Mouse (Mus musculus) left cerebral cortex, adult 2 months (tissue): ENCODE measurements around the gene Gm42417. TPM values are rescaled to one million over a fixed set of nuclear protein-coding genes. Genes with fewer than 3 reads are reported as not detected.

Source experiments
- DNase-seq, 2 experiments: peaks; one replicate each; pipeline ENCODE4 v3.0.0; 2021 to 2022; ENCODE audit warnings: low spot score in 2 of 2, mixed read lengths in 1 of 2; ENCODE audit errors: extremely low spot score in 1 of 2
- H3K27ac ChIP-seq: fragments of 200-600 bp; 2 replicates; pipeline ENCODE4 v1.8.1; 2022
- H3K4me3 ChIP-seq: fragments of 200-600 bp; 2 replicates; pipeline ENCODE4 v1.8.1; 2022
- CTCF ChIP-seq: fragments of 200-600 bp; IDR thresholded peaks from 2 replicates; pipeline ENCODE4 v1.8.1; 2022; ENCODE audit warnings: antibody characterized with exemption, mild to moderate bottlenecking, moderate library complexity
- intact Hi-C: fragments of 180-260 bp; cut with DNase I; formaldehyde crosslinking; loops from one replicate; pipeline ENCODE4 v1.15.1; 2025
- total RNA-seq, 2 experiments: library from RNA; stranded (reverse); gene quantifications; 2 replicates each; pipeline ENCODE4 v1.2.3; 2021

The Gm42417 gene
- total RNA-seq, 2 experiments from 2014 or later = not detected

DNA sequence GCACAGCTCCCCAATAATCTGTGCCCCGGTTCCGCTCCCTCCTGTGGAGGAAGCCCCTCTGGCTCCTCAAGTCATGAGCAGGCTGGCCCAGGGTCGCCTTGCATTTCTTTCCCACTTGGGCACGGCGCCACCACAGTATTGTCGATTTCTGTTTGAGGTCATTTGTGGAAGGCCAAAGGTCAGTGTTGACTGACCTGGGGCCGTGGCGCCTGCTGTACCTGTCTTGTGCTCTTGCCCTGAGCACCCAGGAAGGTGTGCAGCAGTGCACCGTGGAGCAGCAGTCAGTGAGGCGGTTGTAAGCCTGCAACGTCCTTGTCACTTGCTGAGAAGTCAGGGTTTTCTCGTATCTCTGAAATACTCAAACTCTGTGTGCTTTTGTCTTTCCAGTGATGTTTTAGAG, 13.5 kb downstream of the Gm42417 start:
- intact Hi-C loops = no loop called here
- H3K4me3 ChIP-seq = no peak overlapping the region
- no peak overlapping the region for H3K27ac ChIP-seq
- no peak for DNase-seq
- no peak for TF ChIP-seq CTCF

DNA sequence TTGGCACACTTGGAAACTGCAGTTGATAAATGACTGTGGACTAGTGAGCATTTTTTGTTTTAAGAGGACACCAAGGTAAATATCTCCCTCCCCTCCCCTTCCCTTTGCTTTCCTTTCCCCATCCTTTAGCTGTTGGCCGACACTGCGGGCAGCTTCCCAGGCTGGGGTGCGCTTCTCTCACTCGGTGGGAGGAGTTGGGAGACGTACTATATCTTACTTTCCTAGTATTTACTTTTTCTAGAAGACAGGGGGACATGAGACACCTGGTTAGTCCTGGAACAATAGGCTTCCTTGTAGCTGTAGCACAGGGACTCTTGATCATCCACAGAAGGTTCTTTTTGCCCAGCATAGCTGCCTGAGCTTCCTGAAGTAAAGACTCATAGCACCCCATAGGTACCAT, 15.2 kb downstream of the Gm42417 start:
- H3K27ac ChIP-seq = no peak overlapping the region
- intact Hi-C loops = no loop called here
- no peak for TF ChIP-seq CTCF

DNA sequence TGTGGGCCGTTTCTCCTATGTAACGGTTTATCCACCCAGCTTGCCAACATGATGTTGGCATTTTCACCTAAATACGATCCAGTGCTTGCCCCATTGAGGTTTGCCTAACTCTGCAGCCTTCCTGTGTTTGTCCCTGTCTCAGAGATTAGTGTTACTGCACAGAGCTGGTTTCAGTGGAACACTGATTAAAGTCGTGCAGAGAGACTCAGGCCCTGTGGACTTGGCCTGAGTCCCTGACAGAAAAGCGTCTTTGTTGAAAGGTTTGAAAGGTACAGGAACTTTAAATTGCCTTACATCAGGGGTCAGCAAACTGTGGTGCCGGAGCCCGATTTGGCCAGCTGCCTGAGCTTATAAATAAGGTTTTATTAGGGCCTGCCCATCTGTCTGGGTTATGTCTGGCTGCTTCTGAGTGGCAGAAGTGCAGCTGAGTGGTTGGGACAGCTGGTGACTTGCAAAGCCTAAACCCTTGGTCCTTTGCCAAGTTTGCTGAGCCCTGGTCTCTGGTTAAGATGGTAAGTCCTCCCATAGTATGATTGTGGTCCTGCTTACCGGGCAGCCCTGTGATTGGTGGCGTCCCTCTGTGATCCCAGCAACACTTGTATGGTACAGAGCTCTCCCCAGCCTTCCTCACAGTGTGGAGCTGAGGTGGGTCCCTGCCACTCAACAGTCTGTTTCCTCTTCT, 15.8 kb downstream of the Gm42417 start:
- no peak for TF ChIP-seq CTCF
- intact Hi-C loops = no loop called here
- Histone ChIP-seq H3K27ac (no peak overlapping the region), H3K4me3 (no peak overlapping the region)
- DNase-seq = no peak

More for the DNA sequence above, 15.2 kb downstream of the Gm42417 start:
- no peak for DNase-seq
- no peak overlapping the region for H3K4me3 ChIP-seq

DNA sequence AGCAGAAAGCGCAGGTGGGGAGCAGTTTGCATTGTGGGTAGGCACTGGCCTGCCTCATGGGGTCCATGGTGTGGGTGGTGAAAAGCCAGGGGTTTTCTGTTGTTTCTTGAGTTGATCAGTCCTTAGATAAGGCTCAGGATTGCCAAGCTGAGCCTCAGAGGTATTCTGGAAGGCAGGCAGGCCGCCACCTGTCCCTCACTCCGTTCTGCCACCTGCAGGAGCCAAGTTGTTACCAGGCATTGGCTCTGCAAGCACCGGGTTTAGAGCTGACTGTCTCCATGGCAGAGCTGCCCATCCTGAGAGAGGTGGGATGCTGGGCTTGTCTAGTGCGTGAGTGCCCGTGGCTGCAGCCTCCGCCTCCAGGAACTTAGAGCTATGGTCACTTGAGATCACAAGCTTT, 17.0 kb downstream of the Gm42417 start:
- Histone ChIP-seq H3K27ac (no peak overlapping the region), H3K4me3 (no peak overlapping the region)
- intact Hi-C loops = no loop called here
- no peak for TF ChIP-seq CTCF
- DNase-seq = no peak

DNA sequence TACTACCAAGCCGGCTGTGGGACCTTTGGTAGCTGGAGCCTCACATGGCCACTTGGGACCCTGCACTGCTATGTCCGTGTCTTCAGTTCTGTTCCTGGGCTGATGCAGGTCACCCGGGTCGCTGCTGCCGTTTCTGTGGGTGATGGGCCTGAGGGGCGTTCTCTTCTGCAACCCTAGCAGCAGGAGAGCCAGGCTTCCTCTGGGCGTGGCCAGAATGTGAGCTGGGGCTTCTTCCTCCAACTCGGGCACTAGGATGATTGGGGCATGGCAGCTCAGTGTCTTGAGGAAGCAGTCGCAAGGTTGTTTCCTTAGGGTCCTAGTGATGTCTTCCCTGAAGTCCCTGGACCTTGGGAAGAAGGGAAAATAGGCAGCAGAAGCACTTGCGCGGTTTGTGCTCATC, 19.6 kb downstream of the Gm42417 start:
- no peak for DNase-seq
- TF ChIP-seq CTCF = no peak
- intact Hi-C loops = no loop called here
- no peak overlapping the region for H3K27ac ChIP-seq
- H3K4me3 ChIP-seq = no peak overlapping the region

DNA sequence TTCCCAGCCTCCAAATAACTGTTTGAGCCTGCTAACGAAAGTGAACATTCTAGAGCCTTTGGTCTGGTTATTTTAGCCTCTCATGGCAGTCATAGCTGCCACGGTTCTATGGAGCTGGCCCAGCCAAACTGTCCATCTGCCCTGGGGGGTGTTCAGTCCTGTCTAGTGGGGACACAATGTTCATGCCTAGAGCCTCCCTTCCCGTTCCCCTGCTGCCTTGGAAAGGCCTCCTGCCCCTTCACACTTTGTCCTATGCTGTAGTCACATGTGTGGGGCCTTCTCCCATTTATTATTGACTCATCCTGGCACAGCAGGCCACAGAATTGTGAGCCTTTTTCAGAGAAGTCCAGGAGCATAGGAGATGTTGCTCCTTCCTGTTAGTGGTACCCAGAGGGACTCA, 21.0 kb downstream of the Gm42417 start:
- TF ChIP-seq CTCF = no peak
- no peak overlapping the region for H3K27ac ChIP-seq
- H3K4me3 ChIP-seq = no peak overlapping the region
- DNase-seq = no peak
- intact Hi-C loops = no loop called here

DNA sequence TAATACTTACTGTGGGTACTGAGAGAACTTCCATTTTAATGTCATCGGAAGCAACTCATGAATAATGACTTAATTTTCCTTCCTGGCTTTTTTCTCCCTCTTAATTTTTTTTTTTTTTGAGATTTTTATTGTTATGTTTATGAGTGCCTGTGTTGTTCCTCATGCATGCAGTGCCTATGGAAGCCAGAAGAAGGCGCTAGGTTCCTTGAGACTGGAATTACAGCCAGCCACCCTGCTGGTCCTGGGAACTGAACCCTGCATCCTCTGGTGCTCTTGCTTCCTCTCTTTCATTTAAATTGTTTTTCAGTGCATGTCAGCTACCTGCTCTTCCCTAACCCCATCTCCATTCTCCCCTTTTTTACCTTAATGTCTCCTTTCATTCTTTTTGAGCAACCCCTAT, 25.5 kb downstream of the Gm42417 start:
- no peak for DNase-seq
- Histone ChIP-seq H3K27ac (no peak overlapping the region), H3K4me3 (peak overlapping the region; percentile 77)
- intact Hi-C loops = loop anchor here (2.0 kb wide), 1 partner anchor 145 kb away; the partner anchor contains the start of gene Kansl3
- peak; percentile 51 for TF ChIP-seq CTCF

DNA sequence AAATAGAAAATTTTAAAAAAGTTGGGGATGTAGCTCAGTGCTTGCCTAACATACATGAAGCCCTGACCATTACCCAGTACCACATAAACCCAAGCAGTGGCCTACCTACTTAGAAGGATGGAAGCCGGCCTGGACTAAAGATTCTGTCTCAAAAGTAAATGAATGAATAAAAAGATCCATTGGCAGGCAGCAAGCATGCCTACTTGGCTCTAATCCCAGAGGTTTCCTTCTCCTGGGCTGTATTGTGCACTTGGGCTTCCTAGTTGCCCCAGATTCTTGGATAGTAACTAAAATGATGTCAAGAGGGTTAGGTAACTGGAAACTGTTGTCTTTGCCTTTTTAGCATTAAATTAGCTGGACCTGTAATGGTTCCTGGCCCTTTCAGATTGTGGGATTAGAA, 25.9 kb downstream of the Gm42417 start:
- Histone ChIP-seq H3K27ac (no peak overlapping the region), H3K4me3 (peak overlapping the region; percentile 77)
- no peak for TF ChIP-seq CTCF
- intact Hi-C loops = loop anchor here (2.0 kb wide), 1 partner anchor 145 kb away; the partner anchor contains the start of gene Kansl3
- no peak for DNase-seq

DNA sequence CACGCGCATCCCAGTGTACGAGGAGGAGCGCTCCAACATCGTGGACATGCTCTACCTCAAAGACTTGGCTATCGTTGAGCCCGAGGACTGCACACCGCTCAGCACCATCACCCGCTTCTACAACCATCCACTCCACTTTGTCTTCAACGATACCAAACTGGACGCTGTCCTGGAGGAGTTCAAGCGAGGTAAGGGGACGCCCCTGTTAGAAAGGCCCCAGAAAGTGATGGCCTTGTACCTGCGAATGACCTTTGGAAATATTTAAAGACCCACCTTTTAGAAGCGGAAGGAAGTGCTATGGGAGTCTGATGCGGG, 26.3 kb downstream of the Gm42417 start:
- intact Hi-C loops = loop anchor here (2.0 kb wide), 1 partner anchor 144 kb away; the partner anchor contains the start of gene Kansl3
- Histone ChIP-seq H3K27ac (peak overlapping the region; percentile 44; the same call in 1 of the 2 replicates), H3K4me3 (peak overlapping the region; percentile 77)
- no peak for DNase-seq
- TF ChIP-seq CTCF = no peak

DNA sequence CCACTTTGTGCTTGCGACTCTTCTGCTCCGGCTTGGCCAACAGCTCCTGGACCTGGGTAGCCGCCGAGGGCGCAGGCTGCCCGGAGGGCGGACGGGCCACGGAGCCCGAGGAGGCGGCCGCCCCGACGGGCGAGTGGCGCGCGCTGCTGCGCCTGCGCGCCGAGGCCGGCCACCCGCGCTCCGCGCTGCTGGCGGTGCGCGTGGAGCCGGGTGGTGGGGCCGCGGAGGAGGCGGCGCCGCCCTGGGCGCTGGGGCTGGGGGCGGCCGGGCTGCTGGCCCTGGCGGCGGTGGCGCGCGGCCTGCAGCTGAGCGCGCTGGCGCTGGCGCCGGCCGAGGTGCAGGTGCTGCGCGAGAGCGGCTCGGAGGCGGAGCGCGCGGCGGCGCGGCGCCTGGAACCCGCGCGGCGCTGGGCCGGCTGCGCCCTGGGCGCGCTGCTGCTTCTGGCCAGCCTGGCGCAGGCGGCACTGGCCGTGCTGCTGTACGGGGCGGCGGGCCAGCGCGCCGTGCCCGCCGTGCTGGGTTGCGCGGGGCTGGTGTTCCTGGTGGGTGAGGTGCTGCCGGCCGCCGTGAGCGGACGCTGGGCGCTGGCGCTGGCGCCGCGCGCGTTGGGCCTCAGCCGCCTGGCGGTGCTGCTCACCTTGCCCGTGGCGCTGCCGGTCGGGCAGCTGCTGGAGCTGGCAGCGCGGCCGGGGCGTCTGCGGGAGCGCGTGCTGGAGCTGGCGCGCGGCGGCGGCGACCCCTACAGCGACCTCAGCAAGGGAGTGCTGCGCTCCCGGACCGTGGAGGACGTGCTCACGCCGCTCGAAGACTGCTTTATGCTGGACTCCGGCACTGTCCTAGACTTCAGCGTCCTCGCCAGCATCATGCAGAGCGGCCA, 26.9 kb downstream of the Gm42417 start:
- peak; percentile 64 to 65 for DNase-seq
- H3K27ac ChIP-seq = peak overlapping the region; percentile 95
- no peak; the same call in 1 of the 2 replicates for TF ChIP-seq CTCF
- H3K4me3 ChIP-seq = peak overlapping the region; percentile 99
- intact Hi-C loops = loop anchor here (2.0 kb wide), 1 partner anchor 144 kb away; the partner anchor contains the start of gene Kansl3

DNA sequence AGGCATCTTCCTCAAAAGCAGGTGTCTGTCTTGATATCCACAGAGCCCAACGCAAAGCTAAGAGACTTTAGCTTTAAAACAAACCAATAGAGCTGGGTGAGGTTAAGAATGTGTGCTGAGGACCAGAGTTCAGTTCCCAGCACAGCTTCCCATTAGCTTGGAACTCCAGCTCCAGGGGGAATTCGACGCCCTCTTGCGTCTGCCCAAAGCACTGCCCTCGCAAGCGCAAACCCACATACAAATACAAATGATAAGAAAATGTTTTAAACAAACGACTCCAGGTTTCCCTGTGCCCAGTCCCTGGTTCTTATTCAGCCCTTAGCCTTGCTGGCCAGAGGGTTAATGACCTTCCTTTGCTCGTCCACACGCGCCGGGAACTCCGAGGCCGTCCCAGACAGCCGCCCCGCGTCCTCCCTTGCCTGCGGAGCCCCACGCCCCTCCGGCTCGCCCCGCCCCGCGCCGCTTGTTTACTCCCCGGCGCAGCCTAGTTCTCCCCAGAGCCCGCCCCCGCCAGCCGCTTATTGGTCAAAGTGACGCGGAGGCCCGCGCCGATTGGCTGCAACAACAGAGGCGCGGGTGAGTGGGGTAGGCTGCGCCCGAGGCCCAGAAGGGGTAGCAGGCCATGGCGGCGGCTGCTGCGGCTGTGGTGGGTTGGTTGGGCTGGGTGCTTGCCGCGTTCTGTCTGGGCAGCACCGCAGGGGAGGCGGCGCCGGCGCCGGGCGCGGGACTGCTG, 27.8 kb downstream of the Gm42417 start, which contains the start of gene Cnnm3:
Gene Cnnm3, plus strand, starts transcription at position 579 of the 733 bp plus-strand sequence.
- peak; percentile 54 for TF ChIP-seq CTCF
- Histone ChIP-seq H3K27ac (peak within 1 kb of the TSS; percentile 95), H3K4me3 (peak within 1 kb of the TSS; percentile 99)
- peak; percentile 99 to 100 for DNase-seq
- intact Hi-C loops = loop anchor here (1.0 to 2.0 kb wide), 2 partner anchors 39 to 143 kb away; partner anchors contain the start of gene Kansl3

DNA sequence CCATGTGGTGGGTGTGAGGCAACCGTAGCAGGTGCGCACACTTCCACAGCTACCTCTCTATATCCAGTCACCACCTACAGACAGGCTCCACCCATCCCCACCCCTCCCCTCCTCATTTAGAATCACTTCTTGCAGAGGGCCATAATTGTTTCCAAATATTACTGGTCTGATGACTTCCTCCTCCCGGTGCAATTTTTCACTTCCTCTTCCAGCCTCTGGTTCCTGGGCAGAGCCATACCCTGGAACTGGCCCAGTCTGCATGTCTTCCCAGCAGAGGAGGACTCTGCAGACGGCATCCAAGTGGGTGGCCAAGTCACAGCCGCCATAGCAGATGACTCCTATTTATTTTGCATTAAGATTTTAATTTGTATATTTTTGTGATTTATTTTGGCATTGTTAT, 31.0 kb downstream of the Gm42417 start:
- H3K4me3 ChIP-seq = no peak overlapping the region
- no peak overlapping the region for H3K27ac ChIP-seq
- intact Hi-C loops = no loop called here
- DNase-seq = no peak
- no peak for TF ChIP-seq CTCF
